Mouse (Mus musculus) megakaryocyte, embryonic 14.5 days (primary cell): Measurements from ENCODE around the gene Nt5dc2. TPM values are rescaled to one million over a fixed set of nuclear protein-coding genes. Genes with fewer than 3 reads are reported as not detected.

Source experiments
- H3K27me3 ChIP-seq: replicated peaks from 2 replicates; pipeline ENCODE3; 2012; ENCODE audit warnings: inconsistent platforms
- H3K36me3 ChIP-seq: replicated peaks from 2 replicates; pipeline ENCODE3; 2012; ENCODE audit warnings: low read length, inconsistent platforms, mixed read lengths
- H3K4me1 ChIP-seq: 2 replicates; pipeline ENCODE4 v1.6.1; 2012; ENCODE audit warnings: inconsistent platforms
- H3K4me3 ChIP-seq: replicated peaks from 2 replicates; pipeline ENCODE3; 2012; ENCODE audit warnings: moderate library complexity, mild to moderate bottlenecking, inconsistent platforms
- H3K9me3 ChIP-seq: 2 replicates; pipeline ENCODE4 v1.6.1; 2012; ENCODE audit warnings: inconsistent platforms
- FLI1 ChIP-seq: IDR thresholded peaks from 2 replicates; pipeline ENCODE4 v1.6.1; 2012; ENCODE audit warnings: low read length, inconsistent platforms, mixed read lengths
- GATA1 ChIP-seq: IDR thresholded peaks from 3 replicates; pipeline ENCODE4 v1.6.1; 2012; ENCODE audit warnings: mixed read lengths, low read length, inconsistent platforms, borderline replicate concordance
- polyA plus RNA-seq: library from polyadenylated mRNA; stranded (reverse); fragments of >175 nt; gene quantifications from 2 replicates; pipeline ENCODE4 v1.2.3, GENCODE M21; 2012; ENCODE audit warnings: low replicate concordance; ENCODE audit not compliant: insufficient read depth

Nt5dc2 gene
- polyA plus RNA-seq, 1 experiment, result 70.8 TPM

DNA sequence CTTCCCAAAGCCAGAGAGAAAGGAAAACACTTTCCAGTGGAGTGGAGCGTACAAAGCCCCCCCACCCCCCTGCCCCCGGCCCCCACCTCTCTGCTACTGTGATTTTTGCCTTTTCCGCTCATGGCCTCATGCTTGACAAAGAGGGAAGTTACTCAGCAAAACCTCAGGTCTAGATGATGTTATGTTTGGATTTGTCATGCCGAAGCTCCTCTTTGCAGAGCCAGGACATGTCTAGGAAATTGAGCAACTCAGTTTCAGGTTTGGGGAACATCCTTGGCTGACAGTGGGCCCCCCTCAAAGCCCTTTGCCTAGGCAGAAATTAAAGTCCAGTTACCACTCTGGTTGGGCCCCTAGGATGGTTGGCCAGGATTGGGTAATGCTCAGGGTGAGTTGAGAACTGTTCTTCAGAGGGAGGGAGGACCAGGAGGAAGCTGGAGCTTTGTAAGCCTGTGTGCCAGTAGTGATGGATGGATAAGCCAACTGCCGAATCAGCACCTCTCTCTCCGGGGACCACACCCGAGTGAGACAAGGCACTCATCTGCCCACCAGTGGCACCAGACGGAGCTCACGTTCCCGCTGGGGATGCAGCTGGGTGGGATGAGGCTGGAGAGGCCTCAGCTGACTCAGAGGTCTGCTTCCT lies 35.3 kb downstream of the Nt5dc2 start:
- peaks cover 7% of the 10 kb centered on the region for H3K9me3 ChIP-seq
- TF ChIP-seq GATA1 (no peak), FLI1 (no peak)
- H3K4me3 ChIP-seq, result peak overlapping the region; percentile 74
- H3K27me3 ChIP-seq, result peaks cover 76% of the 10 kb centered on the region
- H3K36me3 ChIP-seq, result peaks cover 12% of the 10 kb centered on the region
- H3K4me1 ChIP-seq, result peaks cover 76% of the 10 kb centered on the region

DNA sequence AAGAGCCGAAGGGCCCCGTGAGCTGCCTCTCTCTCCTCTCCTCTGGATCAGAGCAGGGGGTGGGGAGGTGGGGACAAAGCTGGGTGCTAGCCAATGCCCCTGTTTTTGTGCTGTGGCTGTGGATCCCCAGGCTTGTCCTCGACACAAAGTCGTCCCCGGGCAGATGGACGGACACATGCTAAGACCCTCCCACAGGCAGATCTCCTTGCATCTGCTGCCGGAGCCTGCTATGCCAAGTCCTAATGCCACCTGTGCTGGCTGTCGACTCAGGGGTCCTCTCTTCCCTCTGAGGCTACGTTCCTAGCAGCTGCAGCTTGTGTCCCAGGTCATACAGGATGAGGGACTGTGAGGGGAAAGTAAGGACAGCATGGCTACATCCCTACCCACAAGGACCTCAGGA lies 36.0 kb downstream of the Nt5dc2 start:
- Histone ChIP-seq H3K4me3 (peak overlapping the region; percentile 54), H3K36me3 (peaks cover 19% of the 10 kb centered on the region), H3K27me3 (peaks cover 70% of the 10 kb centered on the region), H3K4me1 (peaks cover 84% of the 10 kb centered on the region), H3K9me3 (peaks cover 7% of the 10 kb centered on the region)
- TF ChIP-seq FLI1 (no peak), GATA1 (no peak)

DNA sequence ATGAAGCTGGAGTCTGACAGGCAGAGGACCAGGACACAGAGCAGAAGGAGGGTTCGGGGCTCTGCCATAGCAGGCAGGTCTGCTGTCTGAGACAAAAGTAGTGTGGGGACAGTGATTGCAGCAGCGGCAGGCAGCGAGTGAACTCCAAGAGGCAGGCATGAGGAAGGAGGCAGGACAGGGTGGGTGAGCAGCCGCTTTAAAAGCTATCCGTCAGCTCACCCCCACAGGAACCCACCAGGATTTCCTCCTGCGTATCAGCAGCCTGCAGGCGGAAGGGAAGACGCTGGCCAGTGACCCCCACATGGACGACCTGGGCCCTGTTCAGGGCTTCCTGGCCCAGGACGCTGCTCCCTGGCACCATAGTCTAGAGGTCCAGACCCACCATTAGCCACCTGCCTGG lies 37.6 kb downstream of the Nt5dc2 start, which contains the start of gene Stab1:
Gene Stab1, minus strand, starts transcription at position 217 of the 400 bp plus-strand sequence.
- TF ChIP-seq FLI1 (no peak), GATA1 (no peak)
- H3K4me3 ChIP-seq, result peak within 1 kb of the TSS; percentile 82
- H3K27me3 ChIP-seq, result peaks cover 54% of the 10 kb centered on the region
- peaks cover 7% of the 10 kb centered on the region for H3K9me3 ChIP-seq
- H3K36me3 ChIP-seq, result peaks cover 35% of the 10 kb centered on the region
- H3K4me1 ChIP-seq, result peaks cover 95% of the 10 kb centered on the region

DNA sequence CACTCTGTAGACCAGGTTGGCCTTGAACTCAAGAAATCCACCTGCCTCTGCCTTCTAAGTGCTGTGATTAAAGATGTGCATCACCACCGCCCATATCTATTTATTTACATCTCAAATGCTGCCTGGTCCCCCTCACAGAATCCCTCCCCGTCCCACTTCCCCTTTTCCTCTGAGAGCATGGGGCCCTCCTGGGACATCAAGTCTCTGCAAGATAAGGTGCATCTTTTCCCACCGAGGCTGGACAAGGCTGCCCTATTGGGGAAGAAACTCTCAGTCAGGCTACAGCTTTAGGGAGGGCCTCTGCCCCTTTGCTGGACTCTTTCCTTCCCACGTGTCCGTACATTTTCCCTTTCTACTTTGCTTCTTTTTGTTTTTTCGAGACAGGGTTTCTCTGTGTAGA lies 38.7 kb downstream of the Nt5dc2 start:
- Histone ChIP-seq H3K4me1 (peaks cover 91% of the 10 kb centered on the region), H3K4me3 (no peak overlapping the region), H3K9me3 (peaks cover 6% of the 10 kb centered on the region), H3K27me3 (peaks cover 44% of the 10 kb centered on the region), H3K36me3 (peaks cover 46% of the 10 kb centered on the region)
- TF ChIP-seq GATA1, result no peak
- TF ChIP-seq FLI1, result no peak

DNA sequence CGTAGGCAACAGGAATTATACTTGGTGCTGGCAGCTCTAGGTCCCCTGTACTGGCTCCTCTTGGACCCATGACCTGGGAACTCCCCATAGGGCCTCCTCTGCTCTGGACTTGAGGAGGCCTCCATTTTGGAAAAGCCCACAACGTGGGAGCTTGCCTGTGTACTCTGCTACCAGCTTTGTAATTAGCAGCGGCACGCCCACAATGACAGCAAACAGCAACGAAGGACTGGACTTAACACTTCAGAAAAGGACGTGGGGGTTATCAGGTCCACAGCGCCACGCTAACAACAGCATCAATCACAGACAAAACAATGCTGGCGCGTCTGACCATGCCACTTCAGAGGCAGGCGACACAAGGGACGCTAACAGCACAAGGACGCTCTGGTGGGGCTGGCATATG lies 40.1 kb downstream of the Nt5dc2 start:
- TF ChIP-seq FLI1 (no peak), GATA1 (no peak)
- Histone ChIP-seq H3K4me3 (no peak overlapping the region), H3K36me3 (peaks cover 61% of the 10 kb centered on the region), H3K4me1 (peaks cover 87% of the 10 kb centered on the region), H3K9me3 (no peaks in the 10 kb centered on the region), H3K27me3 (peaks cover 30% of the 10 kb centered on the region)

DNA sequence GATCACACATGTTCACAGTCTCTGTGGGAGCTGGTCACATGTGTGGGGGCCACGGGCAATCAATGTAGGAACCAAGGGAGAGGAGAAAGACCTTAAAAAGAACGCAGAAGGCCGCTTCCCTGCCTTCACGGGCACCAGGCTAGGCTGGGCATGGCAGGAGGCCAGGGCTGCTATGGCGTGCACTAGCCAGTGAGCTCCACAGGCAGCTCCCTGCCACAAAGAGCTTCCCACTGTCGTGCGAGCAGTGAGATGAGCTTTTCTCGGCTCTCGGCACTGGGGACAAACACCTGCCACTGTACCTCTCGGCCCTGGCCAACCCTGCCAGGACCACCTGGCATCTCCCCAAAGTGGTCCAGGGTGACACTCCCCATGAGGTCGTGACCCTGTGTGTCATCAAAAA lies 40.5 kb downstream of the Nt5dc2 start:
- Histone ChIP-seq H3K9me3 (no peaks in the 10 kb centered on the region), H3K4me3 (no peak overlapping the region), H3K4me1 (peaks cover 87% of the 10 kb centered on the region), H3K27me3 (peaks cover 26% of the 10 kb centered on the region), H3K36me3 (peaks cover 65% of the 10 kb centered on the region)
- TF ChIP-seq FLI1 (no peak), GATA1 (no peak)

DNA sequence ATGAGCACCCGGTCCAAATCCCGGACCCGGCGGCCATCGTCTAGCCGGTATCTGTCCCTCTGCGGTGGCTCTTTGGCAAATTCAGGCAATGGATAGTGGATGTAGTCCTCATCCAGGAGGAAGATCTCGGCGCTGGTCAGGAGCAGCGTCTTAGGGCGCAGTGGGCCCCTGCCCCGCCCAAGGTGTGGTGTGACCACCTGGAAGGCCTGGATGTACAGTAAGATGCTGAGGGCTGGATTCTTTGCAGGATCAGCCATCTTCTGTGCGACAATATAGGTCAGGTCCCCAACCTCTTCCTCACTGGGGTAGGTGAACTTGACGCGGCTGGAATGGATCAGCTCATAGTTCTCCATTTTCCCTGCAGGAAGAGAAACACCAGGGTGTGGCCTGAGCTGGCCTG lies 41.0 kb downstream of the Nt5dc2 start:
- Histone ChIP-seq H3K36me3 (peaks cover 69% of the 10 kb centered on the region), H3K9me3 (no peaks in the 10 kb centered on the region), H3K4me1 (peaks cover 87% of the 10 kb centered on the region), H3K27me3 (peaks cover 21% of the 10 kb centered on the region), H3K4me3 (no peak overlapping the region)
- no peak for TF ChIP-seq GATA1
- TF ChIP-seq FLI1, result no peak

DNA sequence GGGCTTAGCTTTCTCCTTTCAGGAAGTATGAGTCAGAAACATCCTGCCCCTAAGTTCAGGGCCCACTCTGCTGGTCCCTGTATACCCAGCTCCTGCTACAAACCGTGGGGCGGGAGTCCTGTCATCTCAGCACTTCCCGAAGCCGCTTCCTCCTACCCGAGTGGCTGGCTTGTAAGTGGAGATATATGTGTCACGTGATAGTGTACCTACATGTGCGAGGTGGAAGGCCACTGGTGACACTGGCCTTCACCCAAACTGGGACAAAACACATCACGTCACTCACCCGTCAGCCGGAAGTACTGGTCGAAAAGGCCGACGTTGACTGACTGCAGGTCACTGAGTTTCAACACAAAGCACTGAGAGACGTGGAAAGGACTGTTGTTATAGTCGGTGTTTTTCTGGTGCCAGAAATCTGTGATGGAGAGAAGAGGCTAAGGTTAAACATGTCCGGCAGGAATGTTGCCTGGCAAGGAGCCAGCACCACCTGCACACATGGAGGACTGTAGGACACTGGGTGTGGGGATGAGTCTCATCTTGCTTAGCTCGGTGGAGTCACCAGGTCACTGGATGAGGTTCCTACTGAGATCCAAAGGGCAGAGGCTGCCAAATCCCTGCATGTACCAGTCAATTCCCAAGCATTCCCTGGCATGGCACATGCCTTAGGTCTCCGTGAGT lies 42.1 kb downstream of the Nt5dc2 start:
- peaks cover 80% of the 10 kb centered on the region for H3K36me3 ChIP-seq
- TF ChIP-seq GATA1, result no peak
- no peak for TF ChIP-seq FLI1
- H3K4me1 ChIP-seq, result peaks cover 81% of the 10 kb centered on the region
- peaks cover 10% of the 10 kb centered on the region for H3K27me3 ChIP-seq
- H3K4me3 ChIP-seq, result no peak overlapping the region
- no peaks in the 10 kb centered on the region for H3K9me3 ChIP-seq

DNA sequence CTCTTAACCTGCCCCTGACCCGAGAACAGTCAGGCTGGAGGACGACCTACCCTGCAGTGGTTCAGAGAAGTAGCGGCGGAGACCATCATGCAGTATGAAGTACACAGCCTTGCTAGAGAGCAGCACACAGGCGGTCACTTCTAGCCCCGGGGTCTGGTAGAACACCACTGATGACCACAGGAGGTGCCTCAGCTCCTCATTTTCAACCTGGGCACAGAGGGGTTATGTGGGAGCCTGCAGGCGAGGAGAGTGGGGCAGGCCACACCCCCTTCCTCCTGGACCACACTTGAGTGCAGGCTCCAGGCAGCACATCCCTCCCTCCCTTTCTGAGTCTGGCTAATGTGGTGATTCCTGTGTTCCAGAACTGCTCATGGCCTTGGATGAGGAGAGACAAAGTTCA lies 42.7 kb downstream of the Nt5dc2 start:
- Histone ChIP-seq H3K36me3 (peaks cover 85% of the 10 kb centered on the region), H3K27me3 (peaks cover 4% of the 10 kb centered on the region), H3K4me3 (no peak overlapping the region), H3K9me3 (no peaks in the 10 kb centered on the region), H3K4me1 (peaks cover 75% of the 10 kb centered on the region)
- TF ChIP-seq GATA1 (no peak), FLI1 (no peak)

DNA sequence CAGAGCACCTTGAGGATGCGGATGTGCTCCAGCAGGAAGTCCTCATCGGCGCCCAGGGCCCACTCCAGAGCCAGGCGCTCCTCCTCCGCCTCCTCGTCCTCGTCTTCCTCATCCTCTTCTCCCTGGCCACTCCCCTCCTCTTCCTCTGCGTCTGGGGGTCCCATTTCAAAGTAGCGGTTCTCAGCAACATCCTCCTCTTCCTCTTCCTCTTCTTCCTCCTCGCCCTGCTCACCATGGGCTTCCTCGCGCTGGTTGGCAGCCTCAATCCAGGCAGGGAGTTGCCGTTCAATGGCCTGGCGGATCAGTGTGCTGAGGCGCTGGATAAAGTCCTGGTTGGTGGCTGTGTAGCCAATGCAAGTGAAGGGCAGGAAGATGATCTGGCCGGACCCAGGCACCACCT lies 46.4 kb downstream of the Nt5dc2 start:
- TF ChIP-seq GATA1 (no peak), FLI1 (no peak)
- H3K9me3 ChIP-seq, result no peaks in the 10 kb centered on the region
- peaks cover 56% of the 10 kb centered on the region for H3K4me1 ChIP-seq
- H3K4me3 ChIP-seq, result no peak overlapping the region
- H3K27me3 ChIP-seq, result no peaks in the 10 kb centered on the region
- H3K36me3 ChIP-seq, result peaks cover 98% of the 10 kb centered on the region
